ENCODE assay signal across 8 mouse cellular contexts in the genomic region with DNA sequence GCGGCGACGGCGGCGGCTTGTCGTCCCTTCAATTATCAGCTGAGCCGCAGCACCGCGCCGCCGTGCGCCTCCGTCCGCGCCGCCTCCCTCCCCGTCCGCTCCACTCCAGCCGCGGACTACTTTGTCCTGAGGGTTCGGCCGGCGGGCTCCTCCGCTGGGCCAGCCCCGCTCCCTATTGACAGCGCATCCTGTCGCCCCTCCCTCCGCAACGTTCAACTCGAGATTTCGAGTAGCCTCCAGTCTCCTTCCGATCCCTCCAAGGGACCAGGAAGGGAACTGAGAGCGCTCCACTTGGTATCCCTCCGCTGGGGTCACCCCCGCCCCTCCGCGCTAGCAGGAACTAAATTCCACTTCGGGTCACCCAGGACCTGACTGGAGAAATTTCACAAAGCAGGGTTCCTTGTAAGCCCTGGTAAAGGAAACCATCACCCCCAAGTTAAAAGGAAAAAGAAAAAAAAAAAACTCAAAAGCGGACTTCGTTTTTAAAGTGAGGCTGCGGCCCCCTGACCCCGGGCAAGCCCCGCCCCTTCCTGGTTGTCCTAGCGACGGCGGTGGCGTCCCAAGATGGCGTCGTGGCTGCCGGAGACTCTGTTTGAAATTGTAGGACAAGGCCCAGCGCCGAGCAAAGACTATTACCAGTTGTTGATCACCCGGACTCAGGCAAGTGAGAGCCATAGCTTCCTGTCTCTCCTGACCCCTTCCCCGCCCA. TPM values are rescaled to one million over a fixed set of nuclear protein-coding genes. Genes with fewer than 3 reads are reported as not detected.
DNase-seq lines count a peak whose midpoint lies in the region; ATAC-seq and TF ChIP-seq lines count a peak whose summit lies in the region.

A gene (plus strand): TSS at position 533 of the 709 bp plus-strand sequence.

- H3K4me1 ChIP-seq in cortical plate, adult 2 months (ENCODE audit: control insufficient read depth, insufficient read depth, low read length), result no peaks in the 10 kb centered on the region
- H3K4me1 ChIP-seq in megakaryocyte, embryonic 14.5 days, result peaks cover 21% of the 10 kb centered on the region; the same call in 1 of the 2 replicates

- TF ChIP-seq CTCF in cortical plate, adult 2 months (IDR thresholded peaks at IDR 0.05; ENCODE audit: extremely low read depth, insufficient read depth, low read length), result no peak

- H3K36me3 ChIP-seq in megakaryocyte, embryonic 14.5 days (replicated peaks; ENCODE audit: low read length), result peaks cover 9% of the 10 kb centered on the region

- H3K4me3 ChIP-seq in cortical plate, adult 2 months (ENCODE audit: insufficient read depth, low read length), result peak within 1 kb of the TSS; percentile 84
- peak within 1 kb of the TSS; percentile 98 for H3K4me3 ChIP-seq in megakaryocyte, embryonic 14.5 days (replicated peaks)

- ATAC-seq in activated CD4-positive, CD25-positive, alpha-beta regulatory T cell, adult 4 months, result peak; percentile 66

- TF ChIP-seq POLR2A in cortical plate, adult 2 months (IDR thresholded peaks at IDR 0.05; ENCODE audit: extremely low read depth, insufficient read depth, low read length), result peak; percentile 32; the same call in 1 of the 2 replicates

- H3K27me3 ChIP-seq in megakaryocyte, embryonic 14.5 days (replicated peaks), result no peaks in the 10 kb centered on the region

- H3K9me3 ChIP-seq in megakaryocyte, embryonic 14.5 days, result no peaks in the 10 kb centered on the region

- H3K27ac ChIP-seq in cortical plate, adult 2 months (ENCODE audit: insufficient read depth, low read length), result peak within 1 kb of the TSS; percentile 95

- DNase-seq in gastrocnemius, adult 8-10 months (ENCODE audit: low spot score in 2 of 2), result peak; percentile 84 to 88
- peak; percentile 83 for DNase-seq in hindlimb bud, embryonic 11.5 days (ENCODE audit: extremely low spot score, low read depth, low spot score)
- DNase-seq in left cerebral cortex, adult 8-10 months (ENCODE audit: low spot score in 2 of 2), result peak; percentile 90 to 91
- DNase-seq in right cerebral cortex, postnatal 10 days (ENCODE audit: low spot score in 2 of 2), result peak; percentile 94 to 96
- DNase-seq in urinary bladder, postnatal 25 days (ENCODE audit: low spot score), result peak; percentile 93

RNA-seq across cellular contexts. Expression of the gene that starts here (rescaled TPM):
- 1 to 10 TPM; 2.7 to 3.3 TPM for polyA plus RNA-seq in activated CD4-positive, CD25-positive, alpha-beta regulatory T cell, adult 4 months (2017; shearing (Covaris generic))
- 8.0 and 9.7 TPM in 2 replicates for polyA plus RNA-seq in cortical plate, adult 2 months (2012; rRNA removed)
- 1 to 10 TPM; 1.6 to 4.5 (median 3.0) TPM for total RNA-seq in gastrocnemius, adult 8-10 months (2022)
- total RNA-seq in left cerebral cortex, adult 8-10 months (2022), result 1 to 10 TPM; 3.0 to 4.6 (median 3.8) TPM
- 1.7 TPM in 1 of 2 replicates, not detected in the other for polyA plus RNA-seq in megakaryocyte, embryonic 14.5 days (2012; ENCODE audit: insufficient read depth, low replicate concordance)

Comparison
In these comparisons a context has a peak if more than half of its experiments do, and no peak if none do; other contexts are left out.
1. Peak in every context shown above with its lines: DNase-seq, ATAC-seq, H3K4me3 ChIP-seq and H3K27ac ChIP-seq.